Mouse (Mus musculus) bone marrow, adult 2 months (tissue): ENCODE measurements around the gene Stx4a.

ENCODE experiments used
- CTCF ChIP-seq: fragments of 200-500 bp; IDR thresholded peaks from 2 replicates; pipeline ENCODE4 v1.5.1; 2011; ENCODE audit warnings: low read length, control low read depth; ENCODE audit not compliant: control insufficient read depth, insufficient read depth
- POLR2A ChIP-seq: fragments of 200-500 bp; IDR thresholded peaks from 2 replicates; pipeline ENCODE4 v1.6.1; 2011; ENCODE audit warnings: low read depth, mild to moderate bottlenecking, control low read depth, low read length, borderline replicate concordance; ENCODE audit not compliant: control insufficient read depth

- TF ChIP-seq POLR2A (no peak), CTCF (no peak)
Observed at GRCm38 (mm10) chr7:127880431-127880830, 56.3 kb downstream of the Stx4a start.
